11 mouse cellular contexts compared by ENCODE assay signal in the genomic region with DNA sequence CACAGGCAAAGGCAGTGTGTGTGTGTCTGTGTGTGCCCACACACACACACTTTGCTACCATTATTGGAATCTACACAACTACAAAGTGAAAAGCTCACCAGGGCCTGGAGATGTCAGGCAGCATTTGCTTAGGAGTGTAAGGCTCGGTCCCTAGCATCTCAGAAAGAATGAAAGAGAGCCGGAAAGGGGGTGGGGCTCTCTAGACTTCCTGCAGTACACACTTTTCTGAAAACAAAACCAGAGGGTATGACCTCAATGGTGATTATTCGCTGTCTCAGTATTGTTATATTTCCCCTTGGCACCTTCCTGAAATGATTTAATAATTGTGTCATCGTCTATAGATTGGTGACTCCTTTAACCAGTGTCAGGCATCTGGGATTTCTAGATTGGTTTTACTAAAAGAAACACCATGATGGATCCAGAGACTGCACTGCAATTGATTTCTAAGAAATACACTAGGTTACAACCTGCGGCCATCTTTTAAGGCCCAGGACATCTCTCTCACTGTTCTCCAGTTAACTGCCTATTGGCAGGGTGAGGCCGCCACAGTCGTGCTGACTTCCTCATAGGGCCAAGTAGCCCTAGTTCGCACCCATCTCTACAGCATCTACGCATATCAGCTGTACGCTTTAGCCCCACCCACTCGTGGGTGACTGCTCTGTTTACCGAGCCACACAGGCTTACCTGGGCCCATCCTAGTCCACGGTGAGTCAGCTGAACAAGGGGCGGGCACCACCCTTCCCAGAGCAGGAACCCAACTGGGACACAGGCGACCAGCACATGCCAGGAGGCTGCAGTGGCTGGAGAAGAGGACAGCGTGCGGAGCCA. TPM values are rescaled to one million over a fixed set of nuclear protein-coding genes. Genes with fewer than 3 reads are reported as not detected.
A peak's percentile ranks its signal among the peaks of the same experiment; 100 is the strongest.
DNase-seq lines count a peak whose midpoint lies in the region; ATAC-seq lines count a peak whose summit lies in the region.
"Had no signal": no experiment of that assay in that cellular context is flagged by ENCODE, and none has a peak within 500 bp of the region (broad histone marks: within the 10 kb centered on the region; RNA-seq: fewer than 3 reads in every experiment).

A gene (plus strand): TSS at position 750 of the 828 bp plus-strand sequence.

- no peak within 1 kb of the TSS for H3K27ac ChIP-seq in hindbrain, embryonic 13.5 days
- H3K27ac ChIP-seq: hindbrain, embryonic 14.5 days; lung, embryonic 15.5 days had no signal

- H3K36me3 ChIP-seq in hindbrain, embryonic 13.5 days = no peaks in the 10 kb centered on the region
- H3K36me3 ChIP-seq: lung, embryonic 15.5 days had no signal

- WGBS in hindbrain, embryonic 13.5 days = 76% methylated on average over 17 of the region's 17 CpGs

- ATAC-seq in hindbrain, embryonic 13.5 days (ENCODE audit: low FRiP score) = no peak

- no peak within 1 kb of the TSS for H3K9ac ChIP-seq in hindbrain, embryonic 13.5 days
- H3K9ac ChIP-seq: hindbrain, embryonic 14.5 days; lung, embryonic 15.5 days had no signal

- no peak within 1 kb of the TSS for H3K4me3 ChIP-seq in hindbrain, embryonic 13.5 days
- H3K4me3 ChIP-seq: lung, embryonic 15.5 days had no signal

- no peak within 1 kb of the TSS for H3K4me2 ChIP-seq in hindbrain, embryonic 13.5 days
- H3K4me2 ChIP-seq: hindbrain, embryonic 14.5 days; lung, embryonic 15.5 days had no signal

- peak; percentile 91 for DNase-seq in heart, adult 11 months
- DNase-seq in heart, postnatal 14 days = no peak
- DNase-seq in 3T3-L1 (ENCODE audit: low read depth, low spot score) = peak; percentile 28
- DNase-seq in gonadal fat pad, adult 2 months (ENCODE audit: low read depth) = no peak
- peak; percentile 62 for DNase-seq in lung, postnatal 36 days
- DNase-seq in retina, embryonic 14.5 days (ENCODE audit: low spot score) = no peak
- no peak for DNase-seq in gastrocnemius, postnatal 36 days
- DNase-seq: right cerebral cortex, postnatal 25 days had no signal

- H3K27me3 ChIP-seq in hindbrain, embryonic 13.5 days = no peaks in the 10 kb centered on the region
- H3K27me3 ChIP-seq: lung, embryonic 15.5 days had no signal

- peaks cover 14% of the 10 kb centered on the region for H3K4me1 ChIP-seq in hindbrain, embryonic 13.5 days (replicated peaks)

- H3K9me3 ChIP-seq in hindbrain, embryonic 13.5 days = no peaks in the 10 kb centered on the region
- H3K9me3 ChIP-seq: lung, embryonic 15.5 days had no signal

- intact Hi-C loops in heart, postnatal 14 days (cut with DNase I) = no loop called here
- intact Hi-C loops in gastrocnemius, postnatal 36 days (cut with DNase I) = no loop called here

RNA-seq across cellular contexts. Expression of the gene that starts here (rescaled TPM):
- total RNA-seq in heart, postnatal 14 days (2021) = 1 to 10 TPM; 1.6 to 2.4 TPM
- polyA plus RNA-seq in gonadal fat pad, adult 2 months (2012; rRNA removed) = 24.3 and 24.9 TPM in 2 replicates
- total RNA-seq in gastrocnemius, postnatal 36 days (2021) = under 1 TPM; 0.48 to 0.54 TPM
- 0.54 and 0.90 TPM in 2 replicates for polyA plus RNA-seq in hindbrain, embryonic 13.5 days (2015; fragmentation: Nextera tagmentation; extraction: Ambion mirVana)

Comparison
In these comparisons a context has a peak if more than half of its experiments do, and no peak if none do; other contexts are left out.
1. RNA of the gene that starts here (polyA plus RNA-seq): 24.3 to 24.9 TPM in gonadal fat pad, adult 2 months; 0.54 to 0.90 TPM in hindbrain, embryonic 13.5 days; every median in the first group is over 10 times any median in the second.
2. DNase-seq: peak in heart, adult 11 months (single experiment), 3T3-L1 (single experiment) and lung, postnatal 36 days (single experiment); none in heart, postnatal 14 days (0 of 2), gonadal fat pad, adult 2 months (single experiment), retina, embryonic 14.5 days (single experiment) and gastrocnemius, postnatal 36 days (0 of 2).